Mouse (Mus musculus): ENCODE results near the gene Chchd5. TPM values are rescaled to one million over a fixed set of nuclear protein-coding genes. Genes with fewer than 3 reads are reported as not detected.

Gene Chchd5
- polyA plus RNA-seq, 1 experiment: 17.2 TPM

GRCm38 (mm10) chr2:129183561-129184031 is 54.1 kb downstream of the Chchd5 start:
- H3K27me3 ChIP-seq (ENCODE audit: control insufficient read depth, insufficient read depth, low read length): no peaks in the 10 kb centered on the region
- TF ChIP-seq CTCF (IDR thresholded peaks at IDR 0.05; ENCODE audit: control insufficient read depth, insufficient read depth, insufficient replicate concordance, low read depth, low read length) (no peak), POLR2A (IDR thresholded peaks at IDR 0.05; ENCODE audit: control insufficient read depth, low read depth, low read length) (no peak)
- no peak overlapping the region for H3K27ac ChIP-seq (ENCODE audit: control insufficient read depth, insufficient read depth, low read depth, low read length)
- H3K36me3 ChIP-seq (ENCODE audit: control insufficient read depth, insufficient read depth, low read length): no peaks in the 10 kb centered on the region
- no peak overlapping the region for H3K4me3 ChIP-seq (ENCODE audit: control insufficient read depth, low read depth, low read length)
- H3K4me1 ChIP-seq (ENCODE audit: control insufficient read depth, insufficient read depth, low read length): no peaks in the 10 kb centered on the region

Other genes with a start within 250 kb of the Chchd5 start
- gene Zc3h8, start 185.6 kb upstream of the Chchd5 start, polyA plus RNA-seq (2012; rRNA removed): 4.5 and 5.1 TPM in 2 replicates
- 2.5 and 3.1 TPM in 2 replicates for gene Zc3h6, start 162.3 kb upstream of the Chchd5 start, polyA plus RNA-seq (2012; rRNA removed)
- 29.2 and 34.2 TPM in 2 replicates for gene Gm10762, start 162.0 kb upstream of the Chchd5 start, polyA plus RNA-seq (2012; rRNA removed)
- 1.6 and 1.7 TPM in 2 replicates for gene Vinac1, start 81.5 kb upstream of the Chchd5 start, polyA plus RNA-seq (2012; rRNA removed)
- gene Ttl, start 63.8 kb upstream of the Chchd5 start, polyA plus RNA-seq (2012; rRNA removed): 0.43 and 0.54 TPM in 2 replicates
- 4.5 and 4.9 TPM in 2 replicates for gene Polr1b, start 28.7 kb upstream of the Chchd5 start, polyA plus RNA-seq (2012; rRNA removed)
- 10.8 and 14.9 TPM in 2 replicates for gene Slc20a1, start 69.1 kb downstream of the Chchd5 start, polyA plus RNA-seq (2012; rRNA removed)
- 10.2 and 11.6 TPM in 2 replicates for gene Ckap2l, start 167.5 kb downstream of the Chchd5 start, polyA plus RNA-seq (2012; rRNA removed)
- 0.11 and 0.22 TPM in 2 replicates for gene Il1a, start 180.3 kb downstream of the Chchd5 start, polyA plus RNA-seq (2012; rRNA removed)
- gene Il1b, start 241.4 kb downstream of the Chchd5 start, polyA plus RNA-seq (2012; rRNA removed): 0.38 and 0.64 TPM in 2 replicates